Mouse (Mus musculus) lung, postnatal 0 days (tissue): ENCODE measurements around the gene Nr2f1. TPM values are rescaled to one million over a fixed set of nuclear protein-coding genes. Genes with fewer than 3 reads are reported as not detected.

ENCODE experiments used
- ATAC-seq: fragments of 200-750 bp; cut with Nextera tagmentation; 2 replicates; pipeline ENCODE4 v1.8.0; 2017; ENCODE audit warnings: moderate library complexity
- DNase-seq: peaks from one replicate; pipeline ENCODE4 v3.0.0-alpha.2; 2016; ENCODE audit warnings: low spot score
- H3K27ac ChIP-seq: fragments of 300-500 bp; sonication (generic); 2 replicates; pipeline ENCODE4 v1.5.1; 2014; ENCODE audit warnings: antibody characterized with exemption, mild to moderate bottlenecking, low read length, mixed read lengths
- H3K27me3 ChIP-seq: fragments of 300-500 bp; sonication (generic); replicated peaks from 2 replicates; pipeline ENCODE4 v1.6.1; 2014; ENCODE audit warnings: low read length, mixed read lengths; ENCODE audit not compliant: insufficient read depth
- H3K36me3 ChIP-seq: fragments of 300-500 bp; sonication (generic); 2 replicates; pipeline ENCODE4 v1.6.1; 2014; ENCODE audit warnings: low read length, mixed read lengths; ENCODE audit not compliant: insufficient read depth
- H3K4me1 ChIP-seq: fragments of 300-500 bp; sonication (generic); 2 replicates; pipeline ENCODE4 v1.6.1; 2014; ENCODE audit warnings: antibody characterized with exemption, low read depth, low read length, mixed read lengths; ENCODE audit not compliant: insufficient read depth
- H3K4me2 ChIP-seq: fragments of 300-500 bp; sonication (generic); replicated peaks from 2 replicates; pipeline ENCODE4 v1.6.1; 2014; ENCODE audit warnings: low read depth, mild to moderate bottlenecking, low read length, moderate library complexity, mixed read lengths
- H3K4me3 ChIP-seq: fragments of 300-500 bp; sonication (generic); 2 replicates; pipeline ENCODE4 v1.5.1; 2014; ENCODE audit warnings: low read depth, low read length
- H3K9ac ChIP-seq: fragments of 300-500 bp; sonication (generic); replicated peaks from 2 replicates; pipeline ENCODE4 v1.6.1; 2014; ENCODE audit warnings: low read depth, mild to moderate bottlenecking
- H3K9me3 ChIP-seq: fragments of 300-500 bp; sonication (generic); 2 replicates; pipeline ENCODE4 v1.6.1; 2016; ENCODE audit warnings: low read length, mixed read lengths
- CTCF ChIP-seq: IDR thresholded peaks from 2 replicates; pipeline ENCODE4 v1.5.1; 2016; ENCODE audit warnings: antibody characterized with exemption, mild to moderate bottlenecking
- EP300 ChIP-seq: IDR thresholded peaks from 2 replicates; pipeline ENCODE4 v1.6.1; 2016; ENCODE audit warnings: antibody characterized with exemption, mild to moderate bottlenecking, control low read depth
- WGBS: fragments of 180-500 bp; shearing (Covaris S2); extraction: QIAGEN DNeasy Blood & Tissue Kit; methylation state at CpG from one replicate; pipeline ENCODE4 v1.1.7; 2014; 5-methylcytosine and 5-hydroxymethylcytosine counted together
- polyA plus RNA-seq: library from polyadenylated mRNA; unstranded; fragments of >200 nt; fragmentation: Nextera tagmentation; extraction: Ambion mirVana; gene quantifications from 2 replicates; pipeline ENCODE4 v1.2.1, GENCODE M21; 2015

The Nr2f1 gene
- polyA plus RNA-seq, 1 experiment from 2014 or later = 4.0 TPM

DNA sequence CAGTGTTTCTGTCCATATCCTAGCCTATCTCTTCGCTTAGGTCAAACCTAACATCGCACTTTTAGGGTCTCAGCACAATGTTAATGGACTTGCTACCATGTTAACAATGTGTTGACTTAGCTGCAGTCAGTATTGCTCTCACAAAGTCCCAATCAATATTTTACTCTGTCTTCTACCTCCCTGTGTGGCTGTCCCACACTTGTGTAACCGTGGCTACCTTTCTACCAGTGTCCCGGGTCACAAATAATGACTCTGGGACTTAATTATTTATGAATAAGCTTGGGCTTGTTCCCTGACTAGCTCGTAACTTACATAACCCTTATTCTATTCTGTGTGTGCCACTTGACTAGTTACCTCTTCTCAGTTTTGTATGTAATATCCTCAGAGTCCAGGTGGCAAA lies 42.1 kb downstream of the Nr2f1 start:
- no peak overlapping the region for H3K4me3 ChIP-seq
- ATAC-seq (no peak), DNase-seq (no peak)
- H3K9ac ChIP-seq = no peak overlapping the region
- 90% methylated on average over 5 of the region's 5 CpGs for WGBS
- TF ChIP-seq EP300 = no peak
- no peak for TF ChIP-seq CTCF
- H3K27ac ChIP-seq = no peak overlapping the region
- no peaks in the 10 kb centered on the region for H3K36me3 ChIP-seq
- no peaks in the 10 kb centered on the region for H3K4me1 ChIP-seq
- no peaks in the 10 kb centered on the region for H3K27me3 ChIP-seq
- H3K9me3 ChIP-seq = no peaks in the 10 kb centered on the region
- H3K4me2 ChIP-seq = no peak overlapping the region

Other genes with a start within 250 kb of the Nr2f1 start
- gene Pou5f2, start 174.9 kb downstream of the Nr2f1 start, polyA plus RNA-seq = 0.57 and 0.66 TPM in 2 replicates